Mouse (Mus musculus) kidney, adult 2 months (tissue): ENCODE measurements at regions not wholly inside any gene's neighbourhood (a gene's known extent, or its start where the extent isn't known, plus 50 kb on each side); places are given as distances from the start of the nearest gene placed in this dataset.

ENCODE experiments used
- CTCF ChIP-seq: fragments of 200-500 bp; conservative IDR thresholded peaks from 2 replicates; pipeline ENCODE4 v1.5.1; 2011; ENCODE audit warnings: low read depth, mild to moderate bottlenecking, control low read depth, low read length, moderate library complexity, mixed read lengths; ENCODE audit not compliant: insufficient read depth, insufficient read length
- POLR2A ChIP-seq: fragments of 200-500 bp; IDR thresholded peaks from one replicate; pipeline ENCODE4 v1.6.1; 2011; ENCODE audit warnings: low read depth, low read length, control low read depth

GRCm38 (mm10) chr15:7493126-7493669 is 95.0 kb upstream of the Egflam start:
- TF ChIP-seq CTCF (no peak), POLR2A (no peak)
